Mouse (Mus musculus) liver, embryonic 14.5 days (tissue): ENCODE results near the gene Fat4. TPM values are rescaled to one million over a fixed set of nuclear protein-coding genes. Genes with fewer than 3 reads are reported as not detected.

Experiments
- ATAC-seq: fragments of 200-750 bp; cut with Nextera tagmentation; 2 replicates; pipeline ENCODE4 v1.8.0; 2017; ENCODE audit warnings: moderate number of reproducible peaks, mild to moderate bottlenecking, moderate library complexity; ENCODE audit not compliant: insufficient read depth
- DNase-seq, 3 experiments: peaks; one replicate each; pipeline ENCODE4 v3.0.0-alpha.2; 2012 to 2013; ENCODE audit warnings: low read depth in 3 of 3, low spot score in 3 of 3
- H3K27ac ChIP-seq: fragments of 300-500 bp; sonication (generic); 2 replicates; pipeline ENCODE4 v1.5.1; 2014; ENCODE audit warnings: moderate library complexity, mild to moderate bottlenecking, control low read depth, inconsistent platforms
- H3K27me3 ChIP-seq: fragments of 300-500 bp; sonication (generic); 2 replicates; pipeline ENCODE4 v1.6.1; 2014; ENCODE audit warnings: mild to moderate bottlenecking, low read length, moderate library complexity; ENCODE audit not compliant: control insufficient read depth, insufficient read depth
- H3K36me3 ChIP-seq: fragments of 300-500 bp; sonication (generic); replicated peaks from 2 replicates; pipeline ENCODE4 v1.6.1; 2014; ENCODE audit warnings: low read depth; ENCODE audit not compliant: control insufficient read depth, insufficient read depth
- H3K4me1 ChIP-seq, 2 experiments: fragments of 200-500 bp in 1 of 2; fragments of 300-500 bp in 1 of 2; sonication (generic) in 1 of 2; replicated peaks; 2 replicates each; pipeline ENCODE4 v1.6.1; 2012 to 2014; ENCODE audit warnings: antibody characterized with exemption in 1 of 2, inconsistent platforms in 1 of 2, low read length in 1 of 2; ENCODE audit not compliant: control insufficient read depth in 2 of 2, insufficient read depth in 2 of 2
- H3K4me2 ChIP-seq: fragments of 300-500 bp; sonication (generic); 2 replicates; pipeline ENCODE4 v1.6.1; 2014; ENCODE audit warnings: low read depth, mild to moderate bottlenecking, control low read depth, moderate library complexity
- H3K4me3 ChIP-seq, 2 experiments: fragments of 200-500 bp in 1 of 2; fragments of 300-500 bp in 1 of 2; sonication (generic) in 1 of 2; 2 replicates each; pipeline ENCODE4 v1.5.1; 2012 to 2014; ENCODE audit warnings: low read depth in 2 of 2, low read length in 2 of 2, mild to moderate bottlenecking in 2 of 2, control low read depth in 1 of 2, inconsistent platforms in 1 of 2, moderate library complexity in 1 of 2; ENCODE audit not compliant: insufficient read depth in 1 of 2
- H3K9ac ChIP-seq: fragments of 300-500 bp; sonication (generic); replicated peaks from 2 replicates; pipeline ENCODE4 v1.6.1; 2014; ENCODE audit warnings: mild to moderate bottlenecking, control low read depth, moderate library complexity
- H3K9me3 ChIP-seq: fragments of 300-500 bp; sonication (generic); 2 replicates; pipeline ENCODE4 v1.6.1; 2016; ENCODE audit warnings: low read length, mixed read lengths; ENCODE audit not compliant: control insufficient read depth
- CTCF ChIP-seq: IDR thresholded peaks from 2 replicates; pipeline ENCODE4 v1.5.1; 2016; ENCODE audit warnings: antibody characterized with exemption, low read depth, control low read depth
- EP300 ChIP-seq: IDR thresholded peaks from 2 replicates; pipeline ENCODE4 v1.6.1; 2016; ENCODE audit warnings: antibody characterized with exemption, low read depth
- WGBS: fragments of 180-500 bp; shearing (Covaris S2); extraction: QIAGEN DNeasy Blood & Tissue Kit; methylation state at CpG from one replicate; pipeline ENCODE4 v1.1.7; 2014; ENCODE audit not compliant: insufficient replicate concordance; 5-methylcytosine and 5-hydroxymethylcytosine counted together
- polyA plus RNA-seq, 2 experiments: library from polyadenylated mRNA; depleted of rRNA in 1 of 2; stranded (reverse) in 1 of 2; unstranded in 1 of 2; fragments of >200 nt; fragmentation: Nextera tagmentation in 1 of 2; extraction: Ambion mirVana in 1 of 2; gene quantifications; 2 replicates each; pipeline versions ENCODE4 v1.2.1 to v1.2.3; 2012 to 2014

The Fat4 gene
- polyA plus RNA-seq, 2 experiments = 0.24 to 0.25 TPM

DNA sequence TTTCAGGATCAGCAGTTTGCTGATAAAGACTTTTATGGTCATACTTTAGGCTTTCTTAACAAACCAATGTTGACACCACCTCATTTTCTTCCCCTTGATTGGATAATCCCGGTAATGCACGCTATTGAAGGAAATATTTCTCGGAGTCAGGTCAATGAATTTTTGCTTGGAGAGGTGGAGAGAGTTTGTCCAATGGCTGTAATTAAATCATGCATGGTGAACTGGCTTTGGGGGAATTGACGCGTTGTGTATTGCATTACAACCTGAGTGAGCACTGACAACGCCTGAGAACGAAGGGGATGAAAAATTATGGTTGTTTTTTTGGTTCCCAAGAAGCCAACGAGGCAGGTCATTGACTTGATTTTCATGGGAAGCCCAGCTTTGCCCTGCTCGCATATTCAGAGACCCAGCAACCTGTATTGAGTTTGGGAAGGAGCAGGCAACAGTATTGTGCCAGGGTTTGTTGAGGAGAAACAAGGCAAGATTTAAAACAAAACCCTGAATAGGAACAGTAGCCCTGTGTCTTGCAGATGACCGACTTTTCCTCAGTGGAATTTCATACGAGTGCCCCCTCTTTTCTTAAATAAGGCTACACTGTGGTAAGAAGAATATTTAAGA, 26.9 kb downstream of the Fat4 start:
- no peak for ATAC-seq

GRCm38 (mm10) chr3:38918926-38919325, 32.2 kb downstream of the Fat4 start:
- H3K4me3 ChIP-seq = no peak overlapping the region
- no peak overlapping the region for H3K27ac ChIP-seq
- TF ChIP-seq EP300 (no peak), CTCF (no peak)
- no peak for ATAC-seq
- no peaks in the 10 kb centered on the region for H3K27me3 ChIP-seq
- H3K36me3 ChIP-seq = no peaks in the 10 kb centered on the region
- H3K4me2 ChIP-seq = no peak overlapping the region
- DNase-seq = no peak
- H3K9ac ChIP-seq = no peak overlapping the region
- H3K9me3 ChIP-seq = no peaks in the 10 kb centered on the region
- no peaks in the 10 kb centered on the region for H3K4me1 ChIP-seq
- 23% methylated on average over 2 of the region's 2 CpGs for WGBS

More for the DNA sequence above, 26.9 kb downstream of the Fat4 start:
- DNase-seq = no peak
- 57% methylated on average over 11 of the region's 11 CpGs for WGBS
- Histone ChIP-seq H3K27ac (no peak overlapping the region), H3K4me2 (no peak overlapping the region), H3K9ac (no peak overlapping the region), H3K4me3 (no peak overlapping the region), H3K36me3 (no peaks in the 10 kb centered on the region), H3K9me3 (no peaks in the 10 kb centered on the region), H3K27me3 (no peaks in the 10 kb centered on the region), H3K4me1 (no peaks in the 10 kb centered on the region)
- TF ChIP-seq EP300 (no peak), CTCF (no peak)

GRCm38 (mm10) chr3:38921031-38921430, 34.3 kb downstream of the Fat4 start:
- Histone ChIP-seq H3K27me3 (no peaks in the 10 kb centered on the region), H3K4me2 (no peak overlapping the region), H3K27ac (no peak overlapping the region), H3K4me3 (no peak overlapping the region), H3K36me3 (no peaks in the 10 kb centered on the region), H3K9ac (no peak overlapping the region), H3K4me1 (no peaks in the 10 kb centered on the region), H3K9me3 (no peaks in the 10 kb centered on the region)
- no peak for DNase-seq
- ATAC-seq = no peak
- 64% methylated on average over 2 of the region's 2 CpGs for WGBS
- TF ChIP-seq EP300 = no peak
- TF ChIP-seq CTCF = no peak

DNA sequence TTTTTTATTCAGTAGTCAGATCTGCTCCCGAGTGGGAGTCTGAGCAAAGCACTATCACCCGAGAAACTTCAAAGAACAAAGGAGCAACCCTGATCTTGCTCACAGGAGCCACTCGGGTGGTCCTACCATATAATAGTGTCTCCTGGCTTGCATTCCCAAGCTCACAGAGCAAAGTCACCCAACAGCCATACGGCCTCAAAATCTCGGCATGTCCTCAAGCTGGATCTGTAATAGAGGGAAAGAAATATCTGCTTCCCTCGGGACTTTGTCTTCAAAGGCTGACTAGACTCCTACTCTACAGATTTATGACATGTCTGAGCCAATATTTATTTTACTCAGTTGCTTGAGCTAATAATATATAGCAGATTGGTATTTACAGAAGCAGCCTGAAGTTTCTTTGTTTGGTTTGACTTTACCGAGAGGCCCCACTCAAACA, 36.5 kb downstream of the Fat4 start:
- 59% methylated on average over 7 of the region's 7 CpGs for WGBS
- Histone ChIP-seq H3K4me1 (no peaks in the 10 kb centered on the region), H3K9ac (no peak overlapping the region), H3K4me3 (no peak overlapping the region), H3K4me2 (no peak overlapping the region), H3K27ac (no peak overlapping the region), H3K9me3 (no peaks in the 10 kb centered on the region), H3K27me3 (no peaks in the 10 kb centered on the region), H3K36me3 (no peaks in the 10 kb centered on the region)
- no peak for DNase-seq
- TF ChIP-seq CTCF (no peak), EP300 (no peak)
- no peak for ATAC-seq

DNA sequence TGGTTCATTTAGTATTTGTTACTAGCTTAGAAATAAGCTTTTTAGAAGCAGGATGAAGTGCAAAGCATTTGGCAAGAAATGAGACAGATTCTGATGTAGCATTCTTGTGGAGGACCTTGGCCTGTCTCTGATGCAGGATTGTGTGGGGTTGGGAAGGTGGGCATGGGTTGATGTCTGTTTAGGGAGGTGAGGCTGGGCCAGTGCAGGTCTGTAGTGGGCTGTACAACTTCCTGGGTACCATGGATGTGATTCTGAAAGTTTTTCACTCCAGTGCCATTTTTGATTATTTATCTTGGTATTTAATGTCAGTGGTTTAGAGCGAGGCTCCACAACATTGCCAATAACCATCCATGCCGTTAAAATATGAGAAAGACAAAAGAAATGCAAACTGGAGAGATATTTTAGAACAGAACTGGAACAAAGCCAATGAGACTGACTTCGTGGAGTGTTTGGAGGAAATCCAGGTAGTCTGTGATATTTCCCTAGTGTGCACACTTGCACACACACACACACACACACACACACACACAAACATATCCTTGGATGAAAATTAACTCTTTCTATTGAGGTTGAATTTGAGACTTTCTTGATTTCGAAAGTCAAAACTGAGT, 41.4 kb downstream of the Fat4 start:
- H3K4me1 ChIP-seq = no peaks in the 10 kb centered on the region
- H3K4me2 ChIP-seq = no peak overlapping the region
- no peaks in the 10 kb centered on the region for H3K36me3 ChIP-seq
- DNase-seq = no peak
- 51% methylated on average over 4 of the region's 4 CpGs for WGBS
- TF ChIP-seq CTCF = no peak
- TF ChIP-seq EP300 = no peak
- ATAC-seq = no peak
- no peak overlapping the region for H3K27ac ChIP-seq
- H3K4me3 ChIP-seq = no peak overlapping the region
- H3K9me3 ChIP-seq = no peaks in the 10 kb centered on the region
- H3K9ac ChIP-seq = no peak overlapping the region
- no peaks in the 10 kb centered on the region for H3K27me3 ChIP-seq
